Mouse (Mus musculus) Muller cell, postnatal 12 days (primary cell): ENCODE measurements around the gene Gm20747.
"Not testable (repeated sequence)": the region's sequence is repeated elsewhere in the genome, so short reads cannot be mapped to it uniquely, and the experiment has no call there.

Experiments
- DNase-seq: peaks from one replicate; pipeline ENCODE4 v3.0.0-alpha.2; 2015; ENCODE audit errors: inconsistent ontology term

Gm20747 gene

GRCm38 (mm10) chrY:53418191-53418590 lies at the start of gene Gm20747:
Gene Gm20747, minus strand, starts transcription at chrY:53418291.
- DNase-seq: not testable (repeated sequence)
